Mouse (Mus musculus) cerebellum, adult 2 months (tissue): ENCODE results near the gene Ackr3. TPM values are rescaled to one million over a fixed set of nuclear protein-coding genes. Genes with fewer than 3 reads are reported as not detected.

Experiments used
- DNase-seq, 2 experiments: peaks; one replicate each; pipeline ENCODE4 v3.0.0; 2021
- H3K27ac ChIP-seq: fragments of 200-500 bp; 2 replicates; pipeline ENCODE4 v1.5.1; 2012; ENCODE audit warnings: low read length, control low read depth, inconsistent platforms; ENCODE audit not compliant: insufficient read depth
- H3K27me3 ChIP-seq: fragments of 200-500 bp; 2 replicates; pipeline ENCODE4 v1.6.1; 2012; ENCODE audit warnings: inconsistent platforms, mild to moderate bottlenecking, low read length, moderate library complexity; ENCODE audit not compliant: control insufficient read depth, insufficient read depth
- H3K4me1 ChIP-seq: fragments of 200-500 bp; 2 replicates; pipeline ENCODE4 v1.6.1; 2011; ENCODE audit warnings: low read length; ENCODE audit not compliant: control insufficient read depth, insufficient read depth
- H3K4me3 ChIP-seq: fragments of 200-500 bp; replicated peaks from 2 replicates; pipeline ENCODE3; 2011; ENCODE audit warnings: mild to moderate bottlenecking, low read depth, low read length, control low read depth; ENCODE audit not compliant: insufficient read depth
- CTCF ChIP-seq: fragments of 200-500 bp; IDR thresholded peaks from 2 replicates; pipeline ENCODE4 v1.5.1; 2011; ENCODE audit warnings: low read depth, mild to moderate bottlenecking, control low read depth, low read length, moderate library complexity, borderline replicate concordance; ENCODE audit not compliant: insufficient read depth
- POLR2A ChIP-seq: fragments of 200-500 bp; IDR thresholded peaks from 2 replicates; pipeline ENCODE4 v1.6.1; 2011; ENCODE audit warnings: low read length, control low read depth, borderline replicate concordance; ENCODE audit not compliant: insufficient read depth
- WGBS: fragments of 180-500 bp; shearing (Covaris S2); methylation state at CpG from one replicate; pipeline ENCODE4 v1.1.7; 2018; 5-methylcytosine and 5-hydroxymethylcytosine counted together
- polyA plus RNA-seq: library from polyadenylated mRNA; depleted of rRNA; stranded (reverse); fragments of >200 nt; gene quantifications from 2 replicates; pipeline ENCODE4 v1.2.3, GENCODE M21; 2012

Gene Ackr3
- polyA plus RNA-seq, 1 experiment, result 17.3 TPM

GRCm38 (mm10) chr1:90212901-90213300, 9.1 kb downstream of the Ackr3 start:
- H3K27me3 ChIP-seq, result no peaks in the 10 kb centered on the region
- no peak overlapping the region for H3K4me3 ChIP-seq
- no peak for TF ChIP-seq CTCF
- TF ChIP-seq POLR2A, result no peak
- H3K27ac ChIP-seq, result no peak overlapping the region
- WGBS, result 30% methylated on average over 6 of the region's 6 CpGs
- no peak for DNase-seq
- H3K4me1 ChIP-seq, result peaks cover 27% of the 10 kb centered on the region

- TF ChIP-seq CTCF, result no peak
- TF ChIP-seq POLR2A, result no peak
- Histone ChIP-seq H3K27ac (no peak overlapping the region), H3K27me3 (no peaks in the 10 kb centered on the region), H3K4me1 (peaks cover 18% of the 10 kb centered on the region), H3K4me3 (no peak overlapping the region)
- 96% methylated on average over 12 of the region's 12 CpGs for WGBS
- no peak for DNase-seq
Observed at GRCm38 (mm10) chr1:90214021-90214420, 10.2 kb downstream of the Ackr3 start.

DNA sequence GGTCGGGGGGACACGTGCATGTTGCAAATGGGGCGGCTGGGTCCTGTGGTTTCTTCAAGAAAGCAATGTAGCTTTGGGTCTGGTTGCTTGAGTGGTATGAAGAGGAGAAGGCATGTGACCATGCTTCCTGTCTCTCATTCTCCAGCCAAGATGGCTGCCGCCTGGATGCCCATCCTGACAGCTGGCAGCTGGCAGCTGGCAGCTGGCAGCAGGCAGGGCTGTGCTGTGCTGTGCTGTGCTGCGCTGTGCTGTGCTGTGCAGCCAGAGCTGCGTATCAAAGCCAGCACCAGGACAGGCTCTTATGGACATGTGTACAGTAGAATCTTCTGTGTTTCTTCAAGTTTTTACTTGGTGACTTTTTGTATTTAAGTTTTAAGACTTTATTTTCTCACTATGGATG, 11.1 kb downstream of the Ackr3 start:
- Histone ChIP-seq H3K27me3 (no peaks in the 10 kb centered on the region), H3K4me1 (peaks cover 17% of the 10 kb centered on the region), H3K4me3 (no peak overlapping the region), H3K27ac (no peak overlapping the region)
- DNase-seq, result no peak
- TF ChIP-seq CTCF, result no peak
- no peak for TF ChIP-seq POLR2A
- WGBS, result 60% methylated on average over 6 of the region's 6 CpGs

DNA sequence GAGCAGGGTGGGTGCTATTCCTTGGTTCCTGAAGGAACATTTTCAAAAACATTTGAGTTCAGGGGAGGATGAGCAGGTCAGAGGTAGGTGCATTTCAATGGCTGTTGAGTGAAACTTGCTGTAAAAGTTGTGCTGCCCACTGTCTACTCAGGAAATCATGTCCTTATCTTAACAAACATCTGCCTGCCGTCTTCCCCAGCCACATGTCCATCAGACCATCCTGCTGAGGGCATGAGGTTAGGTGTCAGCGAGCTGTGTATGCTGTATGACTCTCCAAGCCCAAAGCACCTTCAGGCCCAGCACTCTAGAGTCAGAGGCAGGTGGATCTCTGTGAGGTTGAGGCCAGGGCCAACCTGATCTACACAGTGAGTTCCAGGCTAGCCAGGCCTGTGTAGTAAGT, 12.1 kb downstream of the Ackr3 start:
- Histone ChIP-seq H3K4me3 (no peak overlapping the region), H3K27ac (no peak overlapping the region), H3K4me1 (peaks cover 8% of the 10 kb centered on the region), H3K27me3 (no peaks in the 10 kb centered on the region)
- no peak for DNase-seq
- TF ChIP-seq POLR2A (no peak), CTCF (no peak)
- 87% methylated on average over 2 of the region's 2 CpGs for WGBS

- no peak for TF ChIP-seq POLR2A
- TF ChIP-seq CTCF, result no peak
- DNase-seq, result no peak
- WGBS, result 90% methylated on average over 1 of the region's 1 CpGs
Observed at GRCm38 (mm10) chr1:90216395-90216794, 12.6 kb downstream of the Ackr3 start.

DNA sequence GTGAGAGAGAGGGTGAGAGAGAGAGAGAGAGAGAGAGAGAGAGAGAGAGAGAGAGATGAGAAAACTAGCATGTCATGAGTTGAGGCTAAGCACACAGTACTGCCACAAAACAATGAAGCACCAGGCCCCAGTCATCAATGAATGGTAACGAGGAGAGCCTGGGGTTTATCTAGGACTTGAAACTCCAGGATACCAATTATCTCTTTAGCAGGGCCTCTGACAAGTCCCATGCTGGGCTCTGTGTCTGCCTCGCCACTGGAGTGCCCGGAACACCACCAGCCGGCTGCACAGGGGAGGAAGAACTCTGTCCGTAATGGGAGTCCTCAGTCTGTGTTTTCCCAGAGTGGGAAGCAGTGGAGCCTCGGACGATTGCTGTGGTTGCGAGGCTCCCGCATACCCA, 16.5 kb downstream of the Ackr3 start:
- no peak for DNase-seq
- TF ChIP-seq POLR2A, result no peak
- 78% methylated on average over 9 of the region's 9 CpGs for WGBS
- H3K27ac ChIP-seq, result no peak overlapping the region
- no peaks in the 10 kb centered on the region for H3K4me1 ChIP-seq
- H3K27me3 ChIP-seq, result no peaks in the 10 kb centered on the region
- no peak overlapping the region for H3K4me3 ChIP-seq

More at GRCm38 (mm10) chr1:90216395-90216794, 12.6 kb downstream of the Ackr3 start:
- Histone ChIP-seq H3K27ac (no peak overlapping the region), H3K27me3 (no peaks in the 10 kb centered on the region), H3K4me1 (peaks cover 7% of the 10 kb centered on the region; the same call in 1 of the 2 replicates), H3K4me3 (no peak overlapping the region)

GRCm38 (mm10) chr1:90220844-90221243, 17.1 kb downstream of the Ackr3 start:
- TF ChIP-seq POLR2A (no peak), CTCF (no peak)
- WGBS, result 93% methylated on average over 4 of the region's 4 CpGs
- DNase-seq, result no peak
- H3K27ac ChIP-seq, result no peak overlapping the region
- no peaks in the 10 kb centered on the region for H3K4me1 ChIP-seq
- H3K27me3 ChIP-seq, result no peaks in the 10 kb centered on the region
- no peak overlapping the region for H3K4me3 ChIP-seq

DNA sequence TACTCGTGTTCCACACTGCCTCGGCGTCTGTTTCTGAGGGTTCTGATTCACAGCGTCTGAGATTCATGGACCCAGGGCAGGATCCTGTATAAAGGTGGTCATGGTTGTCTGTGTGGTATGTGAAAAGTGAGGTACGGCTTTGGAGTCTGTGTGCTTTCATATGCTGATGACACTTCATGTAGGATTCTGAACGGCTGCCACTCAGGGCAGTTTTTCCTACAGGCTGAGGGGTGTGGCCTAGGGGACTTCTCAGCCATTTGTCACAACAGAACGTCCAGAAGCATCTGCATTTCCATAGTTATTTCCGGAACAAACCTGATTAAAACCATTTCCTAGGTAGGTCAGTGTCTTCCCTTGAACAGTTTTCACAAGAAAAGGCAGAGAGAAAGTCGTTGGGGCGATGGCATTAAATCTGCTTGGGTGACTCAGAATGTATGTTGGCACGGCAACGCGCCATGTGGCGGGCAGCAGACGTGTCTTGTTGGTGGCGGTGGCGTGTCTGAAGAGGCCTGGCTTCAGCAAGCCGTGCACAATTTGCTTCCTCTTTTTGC, 18.1 kb downstream of the Ackr3 start:
- H3K27me3 ChIP-seq, result no peaks in the 10 kb centered on the region
- no peak overlapping the region for H3K27ac ChIP-seq
- WGBS, result 27% methylated on average over 18 of the region's 18 CpGs

More for the DNA sequence above, 18.1 kb downstream of the Ackr3 start:
- DNase-seq, result peak; percentile 31 to 58
- TF ChIP-seq CTCF (no peak), POLR2A (no peak)
- Histone ChIP-seq H3K4me3 (no peak overlapping the region), H3K4me1 (no peaks in the 10 kb centered on the region)
